ENCODE assay signal across 23 mouse cellular contexts in genomic region chr11:31828771-31829072, GRCm38 (mm10). TPM values are rescaled to one million over a fixed set of nuclear protein-coding genes. Genes with fewer than 3 reads are reported as not detected.
DNase-seq lines count a peak whose midpoint lies in the region; ATAC-seq and TF ChIP-seq lines count a peak whose summit lies in the region.
"Had no signal": no experiment of that assay in that cellular context is flagged by ENCODE, and none has a peak within 500 bp of the region (broad histone marks: within the 10 kb centered on the region; RNA-seq: fewer than 3 reads in every experiment).

No protein-coding gene starts in this region.

- H3K4me3 ChIP-seq in kidney, postnatal 0 days (replicated peaks; ENCODE audit: low read depth, low read length): no peak overlapping the region
- no peak overlapping the region for H3K4me3 ChIP-seq in intestine, postnatal 0 days (ENCODE audit: low read depth, low read length)
- H3K4me3 ChIP-seq in liver, embryonic 16.5 days (ENCODE audit: low read depth, low read length): no peak overlapping the region
- H3K4me3 ChIP-seq: forebrain, embryonic 10.5 days; heart, adult 2 months; heart, embryonic 15.5 days; hindbrain, embryonic 15.5 days; limb, embryonic 13.5 days; lung, embryonic 15.5 days; midbrain, embryonic 15.5 days; neural tube, embryonic 12.5 days had no signal

- H3K27me3 ChIP-seq in kidney, postnatal 0 days (ENCODE audit: insufficient read depth, low read length): no peaks in the 10 kb centered on the region
- no peaks in the 10 kb centered on the region for H3K27me3 ChIP-seq in intestine, postnatal 0 days (replicated peaks; ENCODE audit: control insufficient read depth, insufficient read depth, low read length)
- H3K27me3 ChIP-seq in liver, embryonic 16.5 days (ENCODE audit: control insufficient read depth, insufficient read depth, low read depth, low read length): no peaks in the 10 kb centered on the region
- H3K27me3 ChIP-seq: heart, embryonic 15.5 days; hindbrain, embryonic 15.5 days; limb, embryonic 13.5 days; lung, embryonic 15.5 days; midbrain, embryonic 15.5 days; neural tube, embryonic 12.5 days had no signal

- no peak for DNase-seq in kidney, postnatal 0 days (ENCODE audit: low spot score)
- DNase-seq in kidney, postnatal 14 days: no peak
- DNase-seq in lung, postnatal 10 days: no peak
- no peak for DNase-seq in adipocyte (ENCODE audit: low spot score)
- DNase-seq in ovary, adult 18-20 months (ENCODE audit: low spot score): no peak
- DNase-seq: adrenal gland, postnatal 10 days; cerebellum, adult 18-20 months; cerebellum, postnatal 14 days; forebrain, postnatal 0 days; gastrocnemius, postnatal 36 days; heart, adult 2 months; heart, postnatal 36 days had no signal

- H3K4me2 ChIP-seq in kidney, postnatal 0 days (ENCODE audit: low read length): no peak overlapping the region
- H3K4me2 ChIP-seq in intestine, postnatal 0 days (replicated peaks; ENCODE audit: low read depth): no peak overlapping the region
- H3K4me2 ChIP-seq in liver, embryonic 16.5 days (ENCODE audit: low read depth, low read length): no peak overlapping the region
- H3K4me2 ChIP-seq: heart, embryonic 15.5 days; hindbrain, embryonic 15.5 days; limb, embryonic 13.5 days; lung, embryonic 15.5 days; midbrain, embryonic 15.5 days; neural tube, embryonic 12.5 days had no signal

- 65% methylated on average over 2 of the region's 2 CpGs for WGBS in kidney, postnatal 0 days
- whole genome bisulfite sequencing in intestine, postnatal 0 days: 31% methylated on average over 2 of the region's 2 CpGs
- WGBS in liver, embryonic 16.5 days (ENCODE audit: insufficient replicate concordance): 74% methylated on average over 2 of the region's 2 CpGs

- peak overlapping the region; percentile 85 for H3K27ac ChIP-seq in kidney, postnatal 0 days
- peak overlapping the region; percentile 79 for H3K27ac ChIP-seq in intestine, postnatal 0 days (ENCODE audit: low read depth, low read length)
- peak overlapping the region; percentile 62 for H3K27ac ChIP-seq in liver, embryonic 16.5 days (ENCODE audit: low read length)
- H3K27ac ChIP-seq: forebrain, embryonic 10.5 days; heart, adult 2 months; heart, embryonic 15.5 days; hindbrain, embryonic 15.5 days; limb, embryonic 13.5 days; lung, embryonic 15.5 days; macrophage; midbrain, embryonic 15.5 days; neural tube, embryonic 12.5 days had no signal

- no peak for ATAC-seq in kidney, postnatal 0 days (replicated peaks; ENCODE audit: low FRiP score, low read depth)
- ATAC-seq in intestine, postnatal 0 days: peak; percentile 67
- ATAC-seq in liver, embryonic 16.5 days (ENCODE audit: low read depth): no peak
- ATAC-seq: activated CD4-positive, CD25-positive, alpha-beta regulatory T cell, adult 4 months; midbrain, embryonic 15.5 days had no signal

- TF ChIP-seq CTCF in kidney, postnatal 0 days (IDR thresholded peaks at IDR 0.05; ENCODE audit: low read depth): no peak
- TF ChIP-seq CTCF in intestine, postnatal 0 days (IDR thresholded peaks at IDR 0.05; ENCODE audit: low read depth): no peak

- H3K9me3 ChIP-seq in kidney, postnatal 0 days (replicated peaks; ENCODE audit: low read length): no peaks in the 10 kb centered on the region
- H3K9me3 ChIP-seq in intestine, postnatal 0 days (ENCODE audit: control insufficient read depth): no peaks in the 10 kb centered on the region
- H3K9me3 ChIP-seq in liver, embryonic 16.5 days (replicated peaks; ENCODE audit: control insufficient read depth, low read length): no peaks in the 10 kb centered on the region
- H3K9me3 ChIP-seq: forebrain, embryonic 10.5 days; heart, embryonic 15.5 days; hindbrain, embryonic 15.5 days; limb, embryonic 13.5 days; lung, embryonic 15.5 days; midbrain, embryonic 15.5 days; neural tube, embryonic 12.5 days had no signal

- H3K36me3 ChIP-seq in kidney, postnatal 0 days (ENCODE audit: insufficient read depth, low read length): no peaks in the 10 kb centered on the region
- H3K36me3 ChIP-seq in intestine, postnatal 0 days (ENCODE audit: control insufficient read depth, insufficient read depth): no peaks in the 10 kb centered on the region
- no peaks in the 10 kb centered on the region for H3K36me3 ChIP-seq in liver, embryonic 16.5 days (ENCODE audit: control insufficient read depth, insufficient read depth)
- H3K36me3 ChIP-seq: forebrain, embryonic 10.5 days; heart, embryonic 15.5 days; hindbrain, embryonic 15.5 days; limb, embryonic 13.5 days; lung, embryonic 15.5 days; midbrain, embryonic 15.5 days; neural tube, embryonic 12.5 days had no signal

- H3K9ac ChIP-seq in kidney, postnatal 0 days (ENCODE audit: low read depth, low read length): no peak overlapping the region
- H3K9ac ChIP-seq in intestine, postnatal 0 days (ENCODE audit: low read depth, low read length): no peak overlapping the region
- H3K9ac ChIP-seq in liver, embryonic 16.5 days (ENCODE audit: low read depth, low read length): no peak overlapping the region; the same call in 1 of the 2 replicates
- H3K9ac ChIP-seq: forebrain, postnatal 0 days; heart, embryonic 15.5 days; hindbrain, embryonic 15.5 days; limb, embryonic 13.5 days; lung, embryonic 15.5 days; midbrain, embryonic 15.5 days; neural tube, embryonic 12.5 days had no signal

- H3K4me1 ChIP-seq in kidney, postnatal 0 days (replicated peaks; ENCODE audit: insufficient read depth, low read length): peaks cover 20% of the 10 kb centered on the region
- peaks cover 17% of the 10 kb centered on the region; the same call in 1 of the 2 replicates for H3K4me1 ChIP-seq in intestine, postnatal 0 days (replicated peaks; ENCODE audit: control insufficient read depth, insufficient read depth, low read length)
- H3K4me1 ChIP-seq in liver, embryonic 16.5 days (ENCODE audit: control insufficient read depth, low read depth, low read length): peaks cover 81% of the 10 kb centered on the region

RNA-seq across cellular contexts. Expression of gene Cpeb4, which starts 43.3 kb away (rescaled TPM):
- 6.1 and 6.7 TPM in 2 replicates for polyA plus RNA-seq in kidney, postnatal 0 days (2015; fragmentation: Nextera tagmentation; extraction: Ambion mirVana)
- 11.3 and 12.8 TPM in 2 replicates for polyA plus RNA-seq in intestine, postnatal 0 days (2015; fragmentation: Nextera tagmentation; extraction: Ambion mirVana)
- polyA plus RNA-seq in liver, embryonic 16.5 days (2015; fragmentation: Nextera tagmentation; extraction: Ambion mirVana): 20.8 and 21.0 TPM in 2 replicates
